Mouse (Mus musculus) ovary, postnatal 14 days (tissue): Measurements from ENCODE around the gene Tle3.

Experiments used
- DNase-seq: peaks from one replicate; pipeline ENCODE4 v3.0.0; 2022; ENCODE audit warnings: low spot score

Gene Tle3

GRCm38 (mm10) chr9:61376650-61377049, 4.5 kb downstream of the Tle3 start:
- DNase-seq = no peak

GRCm38 (mm10) chr9:61377706-61378479, 5.7 kb downstream of the Tle3 start:
- DNase-seq = no peak

DNA sequence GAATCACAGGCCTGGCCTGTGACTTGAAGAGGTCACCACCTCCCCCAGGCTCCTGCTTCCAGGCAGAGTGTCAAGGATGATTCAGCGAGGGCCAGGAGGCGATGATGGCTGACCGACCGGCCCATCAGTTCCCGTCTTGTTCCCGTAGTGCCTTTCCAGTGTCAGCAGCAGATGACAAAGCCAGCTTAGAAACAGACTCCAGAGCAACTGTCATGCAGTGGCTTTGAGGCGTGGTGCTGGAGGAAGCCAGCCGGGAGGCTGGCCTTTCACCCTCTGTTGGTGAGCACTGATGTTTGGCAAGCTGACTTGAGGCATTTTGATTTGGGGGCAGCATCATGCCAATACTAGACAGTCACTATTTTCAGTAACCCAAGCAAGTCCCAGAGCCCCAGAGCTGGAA, 6.3 kb downstream of the Tle3 start:
- no peak for DNase-seq

DNA sequence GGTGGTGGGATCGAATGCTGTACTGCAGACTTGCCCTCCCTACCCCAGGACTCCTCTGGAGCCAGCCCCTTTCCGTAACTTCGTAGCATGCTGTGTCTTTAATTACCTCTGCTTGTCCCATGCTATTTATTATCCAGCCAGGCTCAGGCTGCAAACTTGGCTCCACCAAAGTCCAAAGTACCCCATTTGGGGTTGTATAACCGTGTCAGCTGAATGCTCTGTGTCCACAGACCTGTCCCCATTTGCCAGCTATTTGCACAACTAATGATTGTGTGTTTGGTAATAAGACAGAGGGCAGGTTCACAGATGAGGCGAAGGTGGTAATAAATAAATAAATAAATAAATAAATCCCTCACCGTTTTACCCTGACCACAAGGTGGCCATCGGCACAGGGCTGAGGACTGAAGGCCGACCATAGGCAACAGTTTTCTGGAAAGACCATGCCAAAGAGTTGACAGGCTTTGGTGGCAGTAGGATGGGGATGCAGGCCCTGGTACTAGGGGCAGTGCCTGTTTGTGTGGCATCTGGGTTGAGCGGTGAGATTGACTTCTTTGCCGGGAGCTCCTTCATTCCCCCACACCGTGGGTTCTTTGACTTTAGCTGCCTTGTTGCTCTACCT, 7.0 kb downstream of the Tle3 start:
- DNase-seq = no peak

DNA sequence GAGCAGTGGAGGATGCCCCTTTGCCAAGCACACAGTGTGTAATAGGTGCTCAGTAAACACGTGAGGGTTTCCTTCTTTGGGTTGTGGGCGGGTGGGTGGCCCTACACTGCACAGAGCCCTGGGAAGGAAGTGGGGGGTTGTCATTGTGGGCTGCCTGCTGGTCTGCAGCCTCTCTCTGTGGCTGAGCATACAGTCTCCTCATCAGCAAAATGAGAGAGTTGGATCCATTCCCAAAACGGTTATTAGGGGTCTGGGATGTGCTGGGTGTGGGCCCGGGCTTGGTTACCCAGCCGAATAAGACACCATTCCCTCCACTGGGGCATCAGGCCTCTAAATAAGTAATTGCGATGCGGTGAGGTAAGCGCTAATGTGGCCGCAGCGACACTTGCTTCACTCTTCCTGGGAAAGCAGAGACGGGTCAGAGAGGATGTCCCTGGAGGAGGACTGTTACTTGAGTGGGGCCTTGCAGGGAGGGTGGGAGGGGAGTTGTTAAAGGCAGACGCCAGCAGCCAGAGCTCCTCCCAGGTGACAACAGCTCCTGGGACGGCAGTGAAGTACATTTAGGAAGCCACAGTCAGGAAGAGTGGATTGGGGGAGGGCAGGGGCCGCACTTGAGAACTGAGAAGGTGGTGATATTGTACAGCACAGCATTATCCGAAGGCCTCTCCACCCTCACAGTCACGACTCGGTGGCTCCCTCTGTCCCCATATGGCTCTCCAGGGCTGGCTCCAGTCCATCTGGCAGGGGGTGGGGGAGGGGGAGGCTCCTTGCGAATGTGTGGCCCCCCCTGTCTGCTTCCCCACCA, 8.3 kb downstream of the Tle3 start:
- DNase-seq = no peak

DNA sequence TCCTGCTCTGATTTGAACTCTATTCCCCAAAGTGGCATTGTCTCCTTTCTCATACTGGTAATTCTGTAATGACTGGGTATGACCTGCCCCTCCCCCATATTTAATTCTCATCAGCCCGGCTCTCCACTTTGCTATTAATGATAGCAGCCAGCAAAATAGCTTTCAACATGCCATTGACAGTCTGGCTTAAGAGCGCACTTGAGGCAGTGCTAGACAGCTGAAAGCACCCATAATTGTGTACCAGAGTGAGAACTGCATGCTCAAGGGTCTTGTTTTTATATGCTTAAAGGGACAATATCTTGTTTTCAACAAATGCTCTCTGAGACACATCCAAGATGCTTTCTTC, 8.9 kb downstream of the Tle3 start:
- no peak for DNase-seq

- no peak for DNase-seq
These were observed 9.3 kb downstream of the Tle3 start for GRCm38 (mm10) chr9:61381445-61381844.

DNA sequence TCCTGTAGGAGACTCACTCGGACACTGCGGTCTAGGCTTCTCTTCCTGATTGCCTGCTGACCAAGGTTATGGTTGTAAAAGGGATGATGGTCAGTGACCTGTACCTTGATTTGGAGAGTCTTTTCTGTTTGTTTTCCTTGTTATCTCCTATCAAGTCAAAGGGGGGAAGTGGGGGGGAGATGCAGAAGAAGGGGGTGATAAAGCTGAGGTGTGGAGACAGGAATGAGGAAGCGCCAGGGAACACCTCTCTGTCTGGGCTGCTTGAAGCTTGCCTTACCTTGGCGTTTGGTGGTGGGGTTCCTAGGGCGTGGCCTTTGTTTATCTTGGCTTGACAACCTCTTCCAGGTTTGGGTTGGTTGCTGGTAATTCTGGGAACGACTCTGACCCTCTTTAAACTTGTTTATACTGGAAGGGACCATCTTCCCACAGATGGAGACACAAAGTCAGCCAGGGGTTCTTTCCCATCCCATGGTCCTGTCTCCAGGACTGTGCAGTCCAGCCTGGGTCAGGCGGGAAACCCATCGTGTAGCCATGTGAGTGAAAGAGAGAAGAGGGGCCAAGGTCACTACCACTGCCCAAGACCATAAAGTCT, 10.5 kb downstream of the Tle3 start:
- no peak for DNase-seq

GRCm38 (mm10) chr9:61384101-61384500, 11.9 kb downstream of the Tle3 start:
- no peak for DNase-seq

DNA sequence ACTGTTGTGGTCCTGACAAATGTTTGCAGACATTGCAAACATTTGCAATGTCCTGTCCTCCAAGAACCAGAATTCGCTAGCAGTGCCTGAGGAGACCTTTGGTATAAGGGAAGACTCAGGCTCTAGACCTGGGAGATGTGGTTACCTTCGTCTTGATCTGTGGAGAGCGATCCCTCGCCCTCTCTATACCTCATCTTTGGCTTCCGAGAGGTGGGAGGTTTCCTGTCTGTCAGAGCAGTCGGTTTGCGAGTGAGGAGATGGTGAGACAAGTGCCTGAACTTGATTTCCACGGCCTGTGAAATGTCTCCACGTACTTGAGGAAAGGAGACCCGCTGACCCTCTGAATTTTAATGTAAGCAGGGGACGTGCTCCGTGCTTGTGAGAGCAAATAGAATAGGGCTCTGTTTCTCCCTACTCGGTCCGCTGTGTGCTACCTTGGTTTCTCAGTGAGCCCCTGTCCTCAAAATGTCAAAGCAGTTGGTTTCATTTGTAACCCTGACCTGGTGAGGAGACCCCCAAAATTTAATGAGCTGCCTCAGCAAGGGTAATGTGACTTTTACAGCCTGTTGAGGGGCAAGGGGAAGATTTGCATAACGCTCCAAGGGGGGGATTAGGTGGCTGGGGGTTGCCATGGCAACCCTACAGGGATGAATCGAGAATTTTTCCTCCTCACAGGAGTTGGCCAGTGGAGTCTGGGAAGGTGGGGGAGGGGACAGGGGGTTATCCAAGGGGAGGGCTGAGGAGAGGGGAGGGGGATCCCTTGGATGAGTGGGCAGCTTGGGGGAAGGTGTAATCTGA, 12.7 kb downstream of the Tle3 start:
- DNase-seq = no peak

- DNase-seq = no peak
These were observed 13.6 kb downstream of the Tle3 start for GRCm38 (mm10) chr9:61385753-61386152.

DNA sequence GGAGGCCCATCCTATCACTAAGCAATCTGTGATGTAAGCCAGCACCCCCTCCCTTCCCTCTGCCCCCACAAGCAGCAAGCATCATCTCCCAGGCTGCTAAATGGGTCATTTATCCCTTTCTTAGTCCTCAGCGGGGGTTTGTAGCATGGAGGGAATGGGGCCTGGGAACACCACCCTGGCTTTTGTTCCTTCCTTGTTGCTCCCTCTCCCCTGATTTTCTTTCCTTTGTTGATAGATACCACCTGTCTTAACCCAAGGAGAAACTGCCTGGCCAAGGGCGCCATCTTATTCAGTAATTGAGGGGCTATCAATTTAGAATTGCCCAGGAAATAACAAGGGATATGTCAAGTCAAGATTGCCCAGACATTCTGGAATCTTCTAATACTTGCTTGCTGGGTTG, 14.1 kb downstream of the Tle3 start:
- no peak for DNase-seq

- no peak for DNase-seq
These were observed 15.6 kb downstream of the Tle3 start for GRCm38 (mm10) chr9:61387797-61388196.

GRCm38 (mm10) chr9:61388214-61388613, 16.0 kb downstream of the Tle3 start:
- DNase-seq = no peak

DNA sequence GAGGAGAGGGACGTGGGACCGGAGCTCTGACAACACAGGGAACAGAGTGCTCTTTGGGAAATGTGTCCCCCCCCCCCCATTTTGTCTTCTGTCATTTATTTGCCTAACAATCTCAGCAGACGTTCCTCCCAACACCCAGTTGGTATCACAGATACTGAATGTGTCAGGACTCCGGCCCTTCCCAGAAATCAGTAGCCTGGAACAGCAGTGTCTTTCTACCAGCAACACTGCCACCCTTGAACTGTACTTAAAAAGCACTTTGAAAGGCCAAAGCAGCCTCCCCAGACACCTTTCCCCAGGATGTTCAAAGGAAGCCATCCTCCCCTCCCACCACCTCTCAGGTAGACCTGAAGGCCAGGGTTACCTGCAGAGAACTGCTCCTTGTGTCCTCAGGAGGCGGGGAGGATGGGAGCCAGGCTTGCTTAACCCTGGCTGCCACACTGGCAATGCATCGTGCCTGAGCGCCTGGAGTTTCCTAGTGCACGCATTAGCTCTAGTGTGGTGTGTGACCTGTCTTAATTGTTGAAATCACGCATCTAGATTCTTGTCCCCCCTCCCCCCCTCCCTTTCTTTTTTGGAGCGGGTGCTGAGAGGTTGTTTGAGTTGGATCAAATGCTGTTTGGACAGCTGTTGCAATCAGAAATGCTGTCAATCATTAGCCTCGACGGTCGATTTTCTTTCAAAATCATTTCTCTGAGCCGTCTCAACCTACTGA, 16.7 kb downstream of the Tle3 start:
- no peak for DNase-seq

DNA sequence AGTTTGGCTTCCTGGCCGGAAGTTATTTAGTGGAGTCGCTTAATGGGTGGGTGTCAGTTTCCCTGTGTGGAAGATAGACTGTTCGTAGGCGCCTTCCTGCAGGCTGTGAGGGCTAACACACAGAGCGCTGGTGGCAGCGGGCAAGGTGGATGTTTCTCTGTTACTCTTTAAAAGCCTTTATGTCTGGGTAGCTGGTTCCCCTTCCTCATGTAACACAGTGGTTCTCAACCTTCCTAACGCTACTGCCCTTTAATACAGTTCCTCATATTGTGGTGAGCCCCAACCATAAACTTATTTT, 17.2 kb downstream of the Tle3 start:
- no peak for DNase-seq

- DNase-seq = no peak
These were observed 19.6 kb downstream of the Tle3 start for GRCm38 (mm10) chr9:61391570-61392337.

GRCm38 (mm10) chr9:61392338-61392620, 20.1 kb downstream of the Tle3 start:
- no peak for DNase-seq

- DNase-seq = no peak
These were observed 21.0 kb downstream of the Tle3 start for GRCm38 (mm10) chr9:61393161-61393560.

DNA sequence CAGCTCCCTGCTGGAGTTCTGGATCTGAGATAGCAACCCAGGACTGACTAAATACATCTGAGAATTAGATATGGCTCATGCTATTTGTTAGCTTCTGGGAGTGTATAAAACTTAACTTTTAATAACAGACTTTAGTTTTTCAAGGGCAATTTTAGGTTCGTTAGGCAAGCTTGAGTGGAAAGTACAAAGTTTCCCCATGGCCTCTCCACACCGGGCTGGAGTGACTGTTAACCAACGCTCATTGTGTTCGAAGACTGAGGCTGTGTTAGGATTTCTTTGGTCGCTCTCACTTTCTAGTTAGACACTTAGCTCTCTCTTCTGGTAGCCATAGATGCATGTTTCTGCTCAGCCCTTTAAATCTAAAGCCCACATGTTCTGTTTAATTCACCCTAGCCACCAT, 21.7 kb downstream of the Tle3 start:
- DNase-seq = no peak

- no peak for DNase-seq
These were observed 22.9 kb downstream of the Tle3 start for GRCm38 (mm10) chr9:61395071-61395470.
